Mouse (Mus musculus) MEL (cell line): ENCODE measurements around the gene Herpud1. TPM values are rescaled to one million over a fixed set of nuclear protein-coding genes. Genes with fewer than 3 reads are reported as not detected.
A peak's percentile ranks its signal among the peaks of the same experiment; 100 is the strongest.

Source experiments
- DNase-seq: peaks from one replicate; pipeline ENCODE4 v3.0.0; 2011; ENCODE audit warnings: low read depth, low spot score
- H3K27ac ChIP-seq: 2 replicates; pipeline ENCODE4 v1.5.1; 2012; ENCODE audit warnings: low read depth, mild to moderate bottlenecking, control low read depth, low read length, moderate library complexity; ENCODE audit not compliant: control insufficient read depth
- H3K27me3 ChIP-seq, 2 experiments: fragments of 150-350 bp in 1 of 2; sonication (generic) in 1 of 2; 2 replicates each; pipeline ENCODE4 v1.6.1; 2012; ENCODE audit warnings: low read length in 2 of 2, mild to moderate bottlenecking in 2 of 2, improper control_type of control experiment in 1 of 2, moderate library complexity in 1 of 2; ENCODE audit not compliant: insufficient read depth in 2 of 2, control insufficient read depth in 1 of 2
- H3K36me3 ChIP-seq, 2 experiments: 2 replicates each; pipeline ENCODE4 v1.6.1; 2012 to 2014; ENCODE audit warnings: low read length in 2 of 2, improper control_type of control experiment in 1 of 2, inconsistent platforms in 1 of 2, mild to moderate bottlenecking in 1 of 2; ENCODE audit not compliant: insufficient read depth in 2 of 2, control insufficient read depth in 1 of 2
- H3K4me1 ChIP-seq, 2 experiments: fragments of 150-350 bp in 1 of 2; sonication (generic) in 1 of 2; 2 replicates each; pipeline ENCODE4 v1.6.1; 2012; ENCODE audit warnings: low read length in 2 of 2, improper control_type of control experiment in 1 of 2, mild to moderate bottlenecking in 1 of 2; ENCODE audit not compliant: insufficient read depth in 2 of 2, control insufficient read depth in 1 of 2
- H3K4me3 ChIP-seq, 2 experiments: fragments of 150-350 bp in 1 of 2; sonication (generic) in 1 of 2; 2 replicates each; pipeline ENCODE4 v1.5.1; 2012; ENCODE audit warnings: low read depth in 2 of 2, low read length in 2 of 2, mild to moderate bottlenecking in 2 of 2, moderate library complexity in 2 of 2, control low read depth in 1 of 2, improper control_type of control experiment in 1 of 2; ENCODE audit not compliant: control insufficient read depth in 1 of 2, insufficient read depth in 1 of 2
- H3K79me2 ChIP-seq: 2 replicates; pipeline ENCODE4 v1.6.1; 2012; ENCODE audit warnings: mild to moderate bottlenecking, low read length, moderate library complexity; ENCODE audit not compliant: control insufficient read depth, poor library complexity, insufficient read depth
- H3K9ac ChIP-seq: 2 replicates; pipeline ENCODE4 v1.6.1; 2012; ENCODE audit warnings: low read depth, mild to moderate bottlenecking, control low read depth, low read length, moderate library complexity; ENCODE audit not compliant: control insufficient read depth, poor library complexity, severe bottlenecking
- H3K9me3 ChIP-seq: fragments of 150-350 bp; sonication (generic); replicated peaks from 2 replicates; pipeline ENCODE4 v1.6.1; 2012; ENCODE audit warnings: mild to moderate bottlenecking, low read length, improper control_type of control experiment, moderate library complexity; ENCODE audit not compliant: insufficient read depth
- BHLHE40 ChIP-seq: IDR thresholded peaks from 2 replicates; pipeline ENCODE4 v1.6.1; 2012; ENCODE audit warnings: low read depth, mild to moderate bottlenecking, inconsistent platforms, low read length, improper control_type of control experiment, borderline replicate concordance
- CHD1 ChIP-seq: IDR thresholded peaks from 2 replicates; pipeline ENCODE4 v1.6.1; 2012; ENCODE audit warnings: low read depth, mild to moderate bottlenecking, inconsistent platforms, low read length, improper control_type of control experiment
- CHD2 ChIP-seq: IDR thresholded peaks from 2 replicates; pipeline ENCODE4 v1.6.1; 2011; ENCODE audit warnings: low read length, improper control_type of control experiment
- CTCF ChIP-seq, 3 experiments: IDR thresholded peaks in 2 of 3; conservative IDR thresholded peaks in 1 of 3; 2 replicates each; pipeline ENCODE4 v1.5.1; 2011 to 2012; ENCODE audit warnings: low read length in 3 of 3, low read depth in 2 of 3, mild to moderate bottlenecking in 2 of 3, improper control_type of control experiment in 1 of 3, inconsistent platforms in 1 of 3, mixed read lengths in 1 of 3, moderate library complexity in 1 of 3; ENCODE audit not compliant: control insufficient read depth in 1 of 3, insufficient read depth in 1 of 3, poor library complexity in 1 of 3, severe bottlenecking in 1 of 3
- E2F4 ChIP-seq: IDR thresholded peaks from 2 replicates; pipeline ENCODE4 v1.6.1; 2011; ENCODE audit warnings: low read depth, low read length, improper control_type of control experiment, borderline replicate concordance
- ELF1 ChIP-seq: IDR thresholded peaks from 2 replicates; pipeline ENCODE4 v1.6.1; 2014; ENCODE audit warnings: low read depth, mild to moderate bottlenecking, inconsistent platforms, low read length, improper control_type of control experiment, moderate library complexity
- EP300 ChIP-seq, 2 experiments: IDR thresholded peaks; 2 replicates each; pipeline ENCODE4 v1.6.1; 2011; ENCODE audit warnings: improper control_type of control experiment in 2 of 2, low read length in 2 of 2, low read depth in 1 of 2, mild to moderate bottlenecking in 1 of 2
- ETS1 ChIP-seq: IDR thresholded peaks from 2 replicates; pipeline ENCODE4 v1.6.1; 2012; ENCODE audit warnings: low read depth, mild to moderate bottlenecking, inconsistent platforms, low read length, improper control_type of control experiment, moderate library complexity
- GABPA ChIP-seq: IDR thresholded peaks from 2 replicates; pipeline ENCODE4 v1.6.1; 2012; ENCODE audit warnings: low read depth, mild to moderate bottlenecking, inconsistent platforms, low read length, improper control_type of control experiment, moderate library complexity
- HCFC1 ChIP-seq: IDR thresholded peaks from 2 replicates; pipeline ENCODE4 v1.6.1; 2012; ENCODE audit warnings: low read depth, mild to moderate bottlenecking, inconsistent platforms, low read length, improper control_type of control experiment, moderate library complexity
- JUND ChIP-seq: IDR thresholded peaks from 2 replicates; pipeline ENCODE4 v1.6.1; 2011; ENCODE audit warnings: low read depth, mild to moderate bottlenecking, improper control_type of control experiment, low read length
- MAFK ChIP-seq: IDR thresholded peaks from 2 replicates; pipeline ENCODE4 v1.6.1; 2011; ENCODE audit warnings: low read depth, mild to moderate bottlenecking, low read length, improper control_type of control experiment, borderline replicate concordance
- MAX ChIP-seq: IDR thresholded peaks from 2 replicates; pipeline ENCODE4 v1.6.1; 2011; ENCODE audit warnings: low read length, improper control_type of control experiment
- MAZ ChIP-seq: IDR thresholded peaks from 2 replicates; pipeline ENCODE4 v1.6.1; 2012; ENCODE audit warnings: low read depth, mild to moderate bottlenecking, inconsistent platforms, low read length, improper control_type of control experiment
- MEF2A ChIP-seq: IDR thresholded peaks from 2 replicates; pipeline ENCODE4 v1.6.1; 2014; ENCODE audit warnings: low read depth, mild to moderate bottlenecking, inconsistent platforms, low read length, improper control_type of control experiment; ENCODE audit not compliant: poor library complexity, insufficient replicate concordance, severe bottlenecking; ENCODE audit errors: extremely low read depth
- MXI1 ChIP-seq: IDR thresholded peaks from 2 replicates; pipeline ENCODE4 v1.6.1; 2011; ENCODE audit warnings: mild to moderate bottlenecking, low read depth, low read length, improper control_type of control experiment
- MYB ChIP-seq: IDR thresholded peaks from 2 replicates; pipeline ENCODE4 v1.6.1; 2011; ENCODE audit warnings: mild to moderate bottlenecking, low read depth, low read length, improper control_type of control experiment
- MYC ChIP-seq: IDR thresholded peaks from 2 replicates; pipeline ENCODE4 v1.6.1; 2011; ENCODE audit warnings: low read depth, mild to moderate bottlenecking, low read length, improper control_type of control experiment, moderate library complexity
- NELFE ChIP-seq: IDR thresholded peaks from 2 replicates; pipeline ENCODE4 v1.6.1; 2011; ENCODE audit warnings: low read depth, low read length, improper control_type of control experiment
- NRF1 ChIP-seq: IDR thresholded peaks from 2 replicates; pipeline ENCODE4 v1.6.1; 2014; ENCODE audit warnings: low read depth, mild to moderate bottlenecking, inconsistent platforms, low read length, improper control_type of control experiment, moderate library complexity; ENCODE audit not compliant: poor library complexity, insufficient read depth, severe bottlenecking
- POLR2A ChIP-seq, 2 experiments: IDR thresholded peaks; 2 replicates each; pipeline ENCODE4 v1.6.1; 2011 to 2012; ENCODE audit warnings: low read length in 2 of 2, mild to moderate bottlenecking in 2 of 2, control low read depth in 1 of 2, improper control_type of control experiment in 1 of 2, low read depth in 1 of 2, moderate library complexity in 1 of 2; ENCODE audit not compliant: control insufficient read depth in 1 of 2, insufficient read depth in 1 of 2, poor library complexity in 1 of 2
- POLR2AphosphoS2 ChIP-seq: IDR thresholded peaks from 2 replicates; pipeline ENCODE4 v1.6.1; 2011; ENCODE audit warnings: low read length, improper control_type of control experiment
- POLR2AphosphoS5 ChIP-seq: IDR thresholded peaks from 2 replicates; pipeline ENCODE4 v1.6.1; 2012; ENCODE audit warnings: low read depth, borderline replicate concordance, mild to moderate bottlenecking, inconsistent platforms, low read length, moderate library complexity, mixed read lengths
- RCOR1 ChIP-seq: IDR thresholded peaks from 2 replicates; pipeline ENCODE4 v1.6.1; 2012; ENCODE audit warnings: low read depth, mild to moderate bottlenecking, inconsistent platforms, low read length, improper control_type of control experiment
- SIN3A ChIP-seq: IDR thresholded peaks from 2 replicates; pipeline ENCODE4 v1.6.1; 2012; ENCODE audit warnings: low read length, improper control_type of control experiment, inconsistent platforms
- SMC3 ChIP-seq: IDR thresholded peaks from 2 replicates; pipeline ENCODE4 v1.6.1; 2011; ENCODE audit warnings: low read depth, low read length, improper control_type of control experiment
- TAL1 ChIP-seq: IDR thresholded peaks from 2 replicates; pipeline ENCODE4 v1.6.1; 2012; ENCODE audit warnings: mild to moderate bottlenecking, inconsistent platforms, low read length, moderate library complexity, mixed read lengths
- TBP ChIP-seq: IDR thresholded peaks from 2 replicates; pipeline ENCODE4 v1.8.0; 2011; ENCODE audit warnings: low read depth, low read length, improper control_type of control experiment
- TCF12 ChIP-seq: IDR thresholded peaks from 2 replicates; pipeline ENCODE4 v1.6.1; 2014; ENCODE audit warnings: low read depth, mild to moderate bottlenecking, inconsistent platforms, low read length, improper control_type of control experiment, moderate library complexity
- UBTF ChIP-seq: IDR thresholded peaks from 2 replicates; pipeline ENCODE4 v1.6.1; 2012; ENCODE audit warnings: low read depth, mild to moderate bottlenecking, inconsistent platforms, low read length, improper control_type of control experiment, moderate library complexity, borderline replicate concordance; ENCODE audit not compliant: insufficient read depth
- USF1 ChIP-seq: IDR thresholded peaks from 2 replicates; pipeline ENCODE4 v1.6.1; 2014; ENCODE audit warnings: low read depth, mild to moderate bottlenecking, inconsistent platforms, low read length, improper control_type of control experiment, moderate library complexity
- USF2 ChIP-seq, 2 experiments: IDR thresholded peaks; 2 replicates each; pipeline ENCODE4 v1.6.1; 2011 to 2012; ENCODE audit warnings: improper control_type of control experiment in 2 of 2, low read length in 2 of 2, borderline replicate concordance in 1 of 2, inconsistent platforms in 1 of 2, low read depth in 1 of 2, mild to moderate bottlenecking in 1 of 2; ENCODE audit not compliant: insufficient read depth in 1 of 2
- ZC3H11A ChIP-seq: IDR thresholded peaks from 2 replicates; pipeline ENCODE4 v1.6.1; 2012; ENCODE audit warnings: low read depth, mild to moderate bottlenecking, inconsistent platforms, low read length, improper control_type of control experiment
- ZKSCAN1 ChIP-seq: IDR thresholded peaks from 2 replicates; pipeline ENCODE4 v1.6.1; 2012; ENCODE audit warnings: low read depth, mild to moderate bottlenecking, inconsistent platforms, low read length, improper control_type of control experiment, moderate library complexity
- ZMIZ1 ChIP-seq: IDR thresholded peaks from 2 replicates; pipeline ENCODE4 v1.6.1; 2012; ENCODE audit warnings: low read depth, mild to moderate bottlenecking, inconsistent platforms, low read length, improper control_type of control experiment, moderate library complexity
- ZNF384 ChIP-seq: IDR thresholded peaks from 2 replicates; pipeline ENCODE4 v1.6.1; 2012; ENCODE audit warnings: low read depth, mild to moderate bottlenecking, inconsistent platforms, low read length, improper control_type of control experiment
- polyA plus RNA-seq, 2 experiments: library from polyadenylated mRNA; stranded (reverse) in 1 of 2; unstranded in 1 of 2; fragments of >175 nt in 1 of 2; fragments of >200 nt in 1 of 2; gene quantifications; 2 replicates each; pipeline versions ENCODE4 v1.2.1 to v1.2.4; 2012; ENCODE audit warnings: low replicate concordance in 2 of 2, low read depth in 1 of 2; ENCODE audit not compliant: insufficient read length in 2 of 2, insufficient read depth in 1 of 2, missing spikeins in 1 of 2
- total RNA-seq: library from RNA; depleted of rRNA; stranded (reverse); fragments of 300-350 nt; gene quantifications from 2 replicates; pipeline ENCODE4 v1.2.3, GENCODE M21; 2012

The Herpud1 gene
- total and polyA plus RNA-seq, 3 experiments = 66.1 to 66.9 TPM; not detected in 1

DNA sequence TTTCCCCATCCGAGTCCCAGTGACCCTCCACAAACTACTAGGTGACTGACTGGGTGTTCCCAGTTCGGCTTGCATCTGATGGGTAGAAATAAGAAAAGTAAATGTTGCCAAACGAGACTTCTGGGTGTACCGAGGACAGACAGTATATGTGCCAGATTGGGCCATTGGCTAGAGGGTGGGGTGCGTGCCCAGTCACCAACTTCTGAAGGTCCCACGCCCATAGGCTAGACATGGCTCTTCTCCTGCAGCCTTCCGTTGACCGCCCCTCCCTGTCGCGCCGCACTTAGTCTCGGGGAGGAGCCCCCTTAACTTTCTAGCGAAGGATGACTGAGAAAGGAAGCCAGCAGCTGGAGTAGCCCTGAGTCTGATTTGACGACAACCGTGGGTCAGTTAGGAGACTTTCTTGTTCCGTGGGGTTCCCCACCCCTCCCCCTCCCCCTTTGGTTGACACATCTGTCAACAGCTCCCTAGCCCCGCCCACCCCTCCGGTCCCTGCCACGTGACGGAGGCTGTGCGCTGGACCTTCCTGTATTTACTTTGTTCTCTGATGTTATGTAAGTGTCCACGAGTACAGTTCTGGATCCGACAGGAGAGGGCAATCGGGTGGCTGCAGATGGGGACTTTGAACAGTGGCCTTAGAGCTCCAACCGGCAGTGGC is 918 bp downstream of the Herpud1 start:
- H3K4me1 ChIP-seq = peaks cover 13 to 25% of the 10 kb centered on the region in 2 experiments
- peak overlapping the region; percentile 68 for H3K27ac ChIP-seq
- TF ChIP-seq NRF1 (no peak), CTCF (IDR thresholded peaks at IDR 0.05 in 2 of 3, conservative IDR thresholded peaks at IDR 0.05 in 1 of 3; ENCODE audit: control insufficient read depth in 1 of 3, insufficient read depth in 1 of 3, low read depth in 2 of 3, low read length in 3 of 3, poor library complexity in 1 of 3, severe bottlenecking in 1 of 3) (no peak), ZKSCAN1 (no peak), USF2 (IDR thresholded peaks at IDR 0.05; ENCODE audit: borderline replicate concordance in 1 of 2, insufficient read depth in 1 of 2, low read depth in 1 of 2, low read length in 2 of 2) (peak in 1 of 2 experiments; percentile 40; a peak in 1 of 4 replicates), POLR2AphosphoS5 (no peak), HCFC1 (0 out of 2 replicates have a peak, but pooled peaks have one; percentile 1), ETS1 (no peak), UBTF (no peak), CHD1 (no peak), MEF2A (no peak), MAX (peak; percentile 81), ELF1 (no peak), POLR2A (IDR thresholded peaks at IDR 0.05; ENCODE audit: control insufficient read depth in 1 of 2, insufficient read depth in 1 of 2, low read depth in 1 of 2, low read length in 2 of 2, poor library complexity in 1 of 2) (no peak; a peak in 1 of 4 replicates), POLR2AphosphoS2 (peak; percentile 47; the same call in 1 of the 2 replicates), E2F4 (no peak), ZMIZ1 (no peak), BHLHE40 (peak; percentile 57; the same call in 1 of the 2 replicates), MAFK (no peak), TBP (no peak), SIN3A (peak; percentile 97), RCOR1 (no peak), MYB (no peak), MAZ (no peak), TCF12 (no peak), JUND (no peak), SMC3 (no peak), TAL1 (no peak), NELFE (no peak), GABPA (no peak), EP300 (IDR thresholded peaks at IDR 0.05; ENCODE audit: low read depth in 1 of 2, low read length in 2 of 2) (0 out of 4 replicates have a peak, but pooled peaks of 1 of the 2 experiments have one; percentile 2), ZNF384 (no peak), ZC3H11A (no peak), MYC (no peak), USF1 (peak; percentile 91), CHD2 (no peak), MXI1 (peak; percentile 98)

More for the DNA sequence above, 918 bp downstream of the Herpud1 start:
- Histone ChIP-seq H3K4me3 (peak overlapping the region; percentile 93 to 94), H3K36me3 (peaks cover 33 to 36% of the 10 kb centered on the region in 2 experiments), H3K79me2 (peaks cover 34% of the 10 kb centered on the region), H3K9me3 (no peaks in the 10 kb centered on the region), H3K9ac (peak overlapping the region; percentile 82), H3K27me3 (no peaks in the 10 kb centered on the region)
- peak; percentile 86 for DNase-seq
